Mouse (Mus musculus): Measurements from ENCODE around the gene AC131692.1.

AC131692.1 gene

GRCm38 (mm10) chr19:6094119-6094518, at the start of gene AC131692.1:
Gene AC131692.1 (plus strand): TSS chr19:6094419.
- no peak for DNase-seq (ENCODE audit: low read depth, low spot score)

DNA sequence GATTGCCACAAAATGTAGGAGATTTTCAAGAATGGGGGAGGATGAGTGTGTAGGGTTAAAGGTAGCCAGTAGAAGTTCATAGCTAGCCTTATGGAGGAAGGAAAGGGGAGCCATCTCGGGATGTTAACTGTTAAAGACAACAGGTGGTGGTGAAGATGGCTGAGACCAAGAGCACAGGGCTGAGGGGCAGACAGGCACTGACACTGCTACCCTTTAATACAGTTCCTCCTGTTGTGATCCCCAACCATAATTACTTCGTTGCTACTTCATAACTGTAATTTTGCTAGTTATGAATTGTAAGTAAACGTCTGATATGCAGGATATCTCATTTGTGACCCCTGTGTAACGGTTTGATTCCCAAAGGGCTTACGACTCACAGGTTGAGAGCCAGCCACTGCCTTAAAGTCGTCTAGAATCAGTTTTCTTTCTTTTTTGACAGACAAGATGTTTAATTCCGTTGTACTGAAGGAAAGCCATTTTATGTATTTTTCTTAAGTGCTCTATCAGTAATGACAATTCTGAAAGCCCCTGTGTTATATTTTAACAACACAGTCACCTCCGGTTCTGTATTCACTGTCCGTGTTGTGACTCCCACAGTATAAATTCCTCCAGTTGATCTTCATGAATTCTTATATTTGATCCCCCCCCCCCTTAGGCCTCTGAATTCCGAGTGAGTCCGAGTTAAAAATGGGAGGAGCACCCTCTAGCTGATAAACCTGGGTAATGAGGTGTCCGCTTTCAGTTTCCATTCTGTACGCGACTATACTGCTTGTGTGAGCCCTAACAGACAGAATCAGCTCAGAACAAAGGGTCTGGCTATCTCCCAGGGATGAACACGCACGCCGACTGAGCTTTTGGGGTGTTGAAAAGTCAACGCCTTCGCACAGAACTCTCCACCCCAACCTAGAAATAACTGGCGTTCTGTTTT, 48.6 kb upstream of the AC131692.1 start:
- DNase-seq (ENCODE audit: low read depth, low spot score) = peak; percentile 75

- DNase-seq (ENCODE audit: low read depth, low spot score) = peak; percentile 98
Measured at GRCm38 (mm10) chr19:6046294-6047153, 47.7 kb upstream of the AC131692.1 start, which contains the start of gene Syvn1. Gene Syvn1 (plus strand): TSS chr19:6046576.

- no peak for DNase-seq (ENCODE audit: low read depth, low spot score)
Measured at GRCm38 (mm10) chr19:6047154-6047898, 46.9 kb upstream of the AC131692.1 start.

GRCm38 (mm10) chr19:6047899-6048166, 46.4 kb upstream of the AC131692.1 start:
- DNase-seq (ENCODE audit: low read depth, low spot score) = no peak

- DNase-seq (ENCODE audit: low read depth, low spot score) = no peak
Measured at GRCm38 (mm10) chr19:6048681-6049410, 45.4 kb upstream of the AC131692.1 start.

DNA sequence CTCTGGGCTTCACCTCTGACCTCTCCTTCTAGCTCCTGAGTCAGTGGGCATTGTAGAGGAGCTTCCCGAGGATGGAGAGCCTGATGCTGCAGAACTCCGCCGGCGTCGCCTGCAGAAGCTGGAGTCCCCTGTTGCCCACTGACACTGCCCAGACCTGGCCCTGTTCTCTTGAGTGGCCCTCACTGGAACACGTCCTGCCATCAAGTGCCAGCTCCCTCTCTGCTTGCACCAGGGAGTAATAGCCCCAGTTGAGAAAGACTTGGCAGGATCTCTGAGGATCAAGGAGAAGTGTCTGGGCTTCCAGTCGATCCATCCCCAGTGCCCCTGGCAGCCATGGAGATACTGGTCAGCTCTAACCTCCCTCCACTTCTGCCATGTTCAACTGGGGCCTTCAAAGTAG, 41.7 kb upstream of the AC131692.1 start:
- no peak for DNase-seq (ENCODE audit: low read depth, low spot score)

DNA sequence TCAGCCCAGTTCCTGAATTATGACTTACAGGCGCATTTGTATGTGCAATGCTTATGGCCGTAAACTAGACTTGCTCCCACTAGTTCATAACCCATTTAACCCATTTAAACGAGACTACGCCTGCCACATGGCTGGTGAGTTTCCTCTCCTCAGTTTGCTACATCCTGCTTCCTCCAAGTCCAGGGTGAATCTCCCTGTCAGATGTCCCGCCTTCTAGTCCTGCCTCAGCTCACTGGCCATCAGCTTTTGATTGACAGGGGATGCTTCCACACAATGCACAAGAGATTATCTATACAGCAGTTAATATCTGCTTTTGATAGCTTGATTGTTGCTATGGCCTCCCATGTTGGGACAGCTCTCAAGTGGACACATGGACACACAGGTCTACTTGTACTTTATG, 39.9 kb upstream of the AC131692.1 start:
- DNase-seq (ENCODE audit: low read depth, low spot score) = no peak

- no peak for DNase-seq (ENCODE audit: low read depth, low spot score)
Measured at GRCm38 (mm10) chr19:6056696-6057095, 37.5 kb upstream of the AC131692.1 start.

GRCm38 (mm10) chr19:6057313-6058096, 36.7 kb upstream of the AC131692.1 start, which contains the start of the genes Mrpl49 and Fau:
Gene Mrpl49 (minus strand): TSS chr19:6057785.
Gene Fau (plus strand): TSS chr19:6057844.
- peak; percentile 99 for DNase-seq (ENCODE audit: low read depth, low spot score)

DNA sequence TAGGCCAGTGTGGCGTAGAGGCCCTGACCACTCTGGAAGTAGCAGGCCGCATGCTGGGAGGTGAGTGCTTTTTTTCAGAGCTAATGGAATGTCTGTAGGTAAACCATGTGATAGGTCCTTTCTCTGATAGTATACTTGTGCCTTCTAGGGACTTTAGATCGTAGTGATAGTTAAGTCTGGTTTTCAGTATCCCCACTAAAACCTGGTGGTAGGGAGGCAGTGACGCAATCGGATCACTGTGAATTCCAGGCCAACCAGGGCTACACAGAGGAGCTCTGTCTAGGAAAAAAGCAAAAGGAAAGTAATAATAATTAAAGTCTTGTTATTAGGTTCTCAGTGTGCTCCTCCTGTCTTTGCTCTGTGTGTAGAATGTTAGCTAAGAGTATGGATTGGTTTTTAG, 35.7 kb upstream of the AC131692.1 start:
- no peak for DNase-seq (ENCODE audit: low read depth, low spot score)

GRCm38 (mm10) chr19:6058966-6059365, 35.3 kb upstream of the AC131692.1 start:
- no peak for DNase-seq (ENCODE audit: low read depth, low spot score)

- DNase-seq (ENCODE audit: low read depth, low spot score) = peak; percentile 98
Measured at GRCm38 (mm10) chr19:6061021-6061533, 33.1 kb upstream of the AC131692.1 start, which contains the start of gene Znhit2. Gene Znhit2 (plus strand): TSS chr19:6061192.

- DNase-seq (ENCODE audit: low read depth, low spot score) = peak; percentile 55
Measured at GRCm38 (mm10) chr19:6061641-6062302, 32.4 kb upstream of the AC131692.1 start.

- DNase-seq (ENCODE audit: low read depth, low spot score) = no peak
Measured at GRCm38 (mm10) chr19:6062418-6062817, 31.8 kb upstream of the AC131692.1 start.

- no peak for DNase-seq (ENCODE audit: low read depth, low spot score)
Measured at GRCm38 (mm10) chr19:6063081-6063480, 31.1 kb upstream of the AC131692.1 start.

DNA sequence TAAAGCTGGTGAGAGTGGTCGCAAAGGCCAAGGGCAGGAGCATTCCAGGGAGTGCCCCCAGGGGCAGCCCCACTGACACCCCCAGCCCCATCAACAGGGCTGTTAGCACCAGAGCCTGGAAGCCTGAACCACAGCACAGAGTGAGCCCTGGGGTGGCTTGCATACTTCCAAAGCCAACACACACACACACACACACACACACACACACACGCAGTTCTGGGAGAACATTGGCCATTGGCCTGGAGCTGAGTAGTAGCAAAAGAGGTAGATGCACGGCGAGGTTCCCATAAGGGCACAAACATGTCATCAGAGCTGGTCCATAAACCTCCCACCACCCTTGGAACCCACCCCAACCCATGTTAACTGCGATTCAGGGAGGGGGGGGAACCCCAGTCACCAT, 27.6 kb upstream of the AC131692.1 start:
- DNase-seq (ENCODE audit: low read depth, low spot score) = no peak

GRCm38 (mm10) chr19:6067011-6067723, 27.1 kb upstream of the AC131692.1 start:
- DNase-seq (ENCODE audit: low read depth, low spot score) = peak; percentile 95

All from brain, adult 2 months (tissue).